Mouse (Mus musculus) kidney, adult 2 months (tissue): ENCODE results near the gene Ttc19.

ENCODE experiments used
- CTCF ChIP-seq: fragments of 200-500 bp; conservative IDR thresholded peaks from 2 replicates; pipeline ENCODE4 v1.5.1; 2011; ENCODE audit warnings: low read depth, mild to moderate bottlenecking, control low read depth, low read length, moderate library complexity, mixed read lengths; ENCODE audit not compliant: insufficient read depth, insufficient read length
- POLR2A ChIP-seq: fragments of 200-500 bp; IDR thresholded peaks from one replicate; pipeline ENCODE4 v1.6.1; 2011; ENCODE audit warnings: low read depth, low read length, control low read depth

- TF ChIP-seq CTCF (no peak), POLR2A (no peak)
These were observed 12.8 kb downstream of the Ttc19 start for GRCm38 (mm10) chr11:62294121-62294520.
